Mouse (Mus musculus): ENCODE measurements at regions not wholly inside any gene's neighbourhood (a gene's known extent, or its start where the extent isn't known, plus 50 kb on each side); places are given as distances from the start of the nearest gene placed in this dataset.

GRCm38 (mm10) chr12:99119966-99120365 lies 199.6 kb downstream of the Ttc8 start:
- TF ChIP-seq CTCF (IDR thresholded peaks at IDR 0.05; ENCODE audit: borderline replicate concordance, extremely low read depth, insufficient read depth, insufficient read length), result no peak
- no peak for TF ChIP-seq POLR2A (IDR thresholded peaks at IDR 0.05; ENCODE audit: borderline replicate concordance, extremely low read depth, insufficient read depth, insufficient read length, poor library complexity, severe bottlenecking)
